Mouse (Mus musculus): ENCODE data around the gene Bcat2. TPM values are rescaled to one million over a fixed set of nuclear protein-coding genes. Genes with fewer than 3 reads are reported as not detected.

The Bcat2 gene
- polyA plus RNA-seq, 1 experiment, result 173 TPM

DNA sequence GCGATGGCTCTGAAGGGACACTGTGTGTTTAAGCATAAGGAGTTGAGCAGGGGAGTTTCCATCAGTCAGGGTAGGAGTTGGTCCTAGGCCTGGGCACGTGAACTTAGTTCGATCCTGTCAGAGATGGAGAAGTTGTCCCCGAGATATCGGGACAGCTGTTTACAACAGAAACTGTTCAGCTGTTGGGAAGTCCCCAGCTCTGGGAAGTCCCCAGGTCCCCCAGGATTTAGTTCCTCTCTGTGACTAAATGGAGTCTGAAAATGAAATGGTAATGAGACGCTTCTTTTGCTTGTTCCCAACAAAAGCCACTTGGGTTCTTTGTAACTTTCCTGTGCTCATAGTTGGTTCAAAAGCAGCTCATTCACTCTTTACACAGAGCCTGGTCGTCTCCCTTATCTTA lies 21.9 kb downstream of the Bcat2 start:
- H3K27me3 ChIP-seq (ENCODE audit: control insufficient read depth, insufficient read depth, low read length), result no peaks in the 10 kb centered on the region
- H3K4me3 ChIP-seq (ENCODE audit: control insufficient read depth, insufficient read depth, low read length), result no peak overlapping the region
- no peak overlapping the region for H3K27ac ChIP-seq (ENCODE audit: control insufficient read depth, insufficient read depth, low read length)
- WGBS, result 42% methylated on average over 7 of the region's 7 CpGs
- TF ChIP-seq POLR2A (IDR thresholded peaks at IDR 0.05; ENCODE audit: control insufficient read depth, extremely low read depth, insufficient read depth, low read length, poor library complexity) (no peak), CTCF (IDR thresholded peaks at IDR 0.05; ENCODE audit: borderline replicate concordance, control insufficient read depth, extremely low read depth, insufficient read depth, low read length, poor library complexity) (no peak)
- no peak for DNase-seq
- H3K36me3 ChIP-seq (ENCODE audit: control insufficient read depth, insufficient read depth, low read length), result peaks cover 9% of the 10 kb centered on the region; the same call in 1 of the 2 replicates
- H3K4me1 ChIP-seq (replicated peaks; ENCODE audit: control insufficient read depth, insufficient read depth, low read length), result peaks cover 17% of the 10 kb centered on the region

DNA sequence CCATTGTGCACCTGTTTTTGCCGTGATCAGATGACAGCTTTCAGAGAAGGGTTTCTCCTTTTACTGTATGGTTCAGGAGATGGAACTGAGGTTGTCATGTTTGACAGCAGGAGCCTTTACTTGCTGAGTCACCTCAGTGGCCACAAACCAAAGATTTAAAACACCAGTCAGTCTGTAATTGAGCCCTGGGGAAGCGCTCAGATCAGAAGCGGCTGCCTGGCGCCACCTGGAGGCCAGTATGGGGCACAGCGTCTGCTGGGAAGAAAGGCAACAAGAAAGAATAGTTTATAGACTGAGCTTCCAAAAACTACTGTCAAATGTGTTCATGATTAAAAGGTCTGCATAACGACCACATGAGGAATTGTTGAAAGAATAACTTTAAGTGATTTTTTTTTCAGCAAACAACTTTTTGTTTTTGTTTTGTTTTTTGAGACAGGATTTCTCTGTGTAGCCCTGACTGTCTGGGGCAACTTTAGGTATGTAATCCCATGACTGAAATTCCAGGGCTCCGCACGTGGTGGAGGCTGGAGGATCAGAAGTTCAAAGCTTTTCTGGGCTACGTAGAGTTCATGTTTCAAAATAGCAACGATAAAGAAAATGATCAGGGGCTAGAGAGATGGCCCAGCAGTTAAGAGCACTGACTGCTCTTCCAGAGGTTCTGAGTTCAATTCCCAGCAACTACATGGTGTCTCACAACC lies 23.3 kb downstream of the Bcat2 start:
- TF ChIP-seq CTCF (IDR thresholded peaks at IDR 0.05; ENCODE audit: borderline replicate concordance, control insufficient read depth, extremely low read depth, insufficient read depth, low read length, poor library complexity) (peak; percentile 91), POLR2A (IDR thresholded peaks at IDR 0.05; ENCODE audit: control insufficient read depth, extremely low read depth, insufficient read depth, low read length, poor library complexity) (no peak)
- no peak overlapping the region for H3K4me3 ChIP-seq (ENCODE audit: control insufficient read depth, insufficient read depth, low read length)
- H3K27ac ChIP-seq (ENCODE audit: control insufficient read depth, insufficient read depth, low read length), result no peak overlapping the region
- 28% methylated on average over 10 of the region's 10 CpGs for WGBS
- peaks cover 19% of the 10 kb centered on the region for H3K4me1 ChIP-seq (replicated peaks; ENCODE audit: control insufficient read depth, insufficient read depth, low read length)
- peak; percentile 73 for DNase-seq
- H3K27me3 ChIP-seq (ENCODE audit: control insufficient read depth, insufficient read depth, low read length), result no peaks in the 10 kb centered on the region
- H3K36me3 ChIP-seq (ENCODE audit: control insufficient read depth, insufficient read depth, low read length), result peaks cover 3% of the 10 kb centered on the region; the same call in 1 of the 2 replicates

DNA sequence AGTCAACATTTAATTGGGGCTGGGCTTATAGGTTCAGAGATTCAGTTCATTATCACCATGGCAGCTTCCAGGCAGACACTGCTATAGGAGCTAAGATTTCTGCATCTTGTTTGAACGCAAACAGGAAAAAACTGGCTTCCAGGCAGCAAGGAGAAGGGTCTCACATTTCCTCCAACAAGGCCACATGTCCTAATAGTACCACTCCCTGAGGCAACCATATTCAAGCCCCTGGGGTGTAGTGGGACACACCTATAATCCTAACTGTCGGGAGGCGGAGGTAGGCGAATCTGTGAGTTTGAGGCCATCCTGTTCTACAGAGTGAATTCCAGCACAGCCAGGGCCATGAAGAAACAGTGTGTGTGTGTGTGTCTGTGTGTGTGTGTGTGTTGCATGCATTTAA lies 25.2 kb downstream of the Bcat2 start:
- no peak for DNase-seq
- no peak for TF ChIP-seq CTCF (IDR thresholded peaks at IDR 0.05; ENCODE audit: borderline replicate concordance, control insufficient read depth, extremely low read depth, insufficient read depth, low read length, poor library complexity)
- TF ChIP-seq POLR2A (IDR thresholded peaks at IDR 0.05; ENCODE audit: control insufficient read depth, extremely low read depth, insufficient read depth, low read length, poor library complexity), result no peak
- over 99% methylated on average over 4 of the region's 4 CpGs for WGBS

DNA sequence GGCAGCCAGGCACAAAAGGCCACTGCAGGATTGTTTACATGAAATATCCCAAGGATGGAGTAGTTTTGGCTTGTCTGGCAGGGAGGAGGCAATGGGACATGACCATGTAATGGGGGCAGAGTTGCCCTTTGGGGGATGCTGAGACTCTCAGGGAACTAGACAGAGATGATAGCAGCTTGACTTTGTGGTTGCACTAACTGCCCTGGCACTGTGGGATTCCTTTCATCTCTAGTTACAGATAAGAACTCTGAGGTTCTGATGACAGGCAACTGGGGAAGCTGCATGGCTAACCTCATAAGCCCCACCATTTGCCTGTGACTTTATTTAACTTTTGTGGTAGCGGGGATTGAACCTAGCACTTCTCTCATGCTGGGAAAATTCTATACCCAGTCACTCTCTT lies 26.2 kb downstream of the Bcat2 start:
- no peaks in the 10 kb centered on the region for H3K27me3 ChIP-seq (ENCODE audit: control insufficient read depth, insufficient read depth, low read length)
- peaks cover 38% of the 10 kb centered on the region for H3K4me1 ChIP-seq (replicated peaks; ENCODE audit: control insufficient read depth, insufficient read depth, low read length)
- no peak for DNase-seq
- H3K27ac ChIP-seq (ENCODE audit: control insufficient read depth, insufficient read depth, low read length), result no peak overlapping the region
- H3K36me3 ChIP-seq (ENCODE audit: control insufficient read depth, insufficient read depth, low read length), result no peaks in the 10 kb centered on the region
- TF ChIP-seq CTCF (IDR thresholded peaks at IDR 0.05; ENCODE audit: borderline replicate concordance, control insufficient read depth, extremely low read depth, insufficient read depth, low read length, poor library complexity) (no peak), POLR2A (IDR thresholded peaks at IDR 0.05; ENCODE audit: control insufficient read depth, extremely low read depth, insufficient read depth, low read length, poor library complexity) (no peak)
- no peak overlapping the region for H3K4me3 ChIP-seq (ENCODE audit: control insufficient read depth, insufficient read depth, low read length)
- WGBS, result 5% methylated on average over 1 of the region's 1 CpGs

More for the DNA sequence above, 25.2 kb downstream of the Bcat2 start:
- H3K27me3 ChIP-seq (ENCODE audit: control insufficient read depth, insufficient read depth, low read length), result no peaks in the 10 kb centered on the region
- H3K36me3 ChIP-seq (ENCODE audit: control insufficient read depth, insufficient read depth, low read length), result no peaks in the 10 kb centered on the region
- H3K27ac ChIP-seq (ENCODE audit: control insufficient read depth, insufficient read depth, low read length), result no peak overlapping the region
- H3K4me3 ChIP-seq (ENCODE audit: control insufficient read depth, insufficient read depth, low read length), result no peak overlapping the region
- H3K4me1 ChIP-seq (replicated peaks; ENCODE audit: control insufficient read depth, insufficient read depth, low read length), result peaks cover 28% of the 10 kb centered on the region

DNA sequence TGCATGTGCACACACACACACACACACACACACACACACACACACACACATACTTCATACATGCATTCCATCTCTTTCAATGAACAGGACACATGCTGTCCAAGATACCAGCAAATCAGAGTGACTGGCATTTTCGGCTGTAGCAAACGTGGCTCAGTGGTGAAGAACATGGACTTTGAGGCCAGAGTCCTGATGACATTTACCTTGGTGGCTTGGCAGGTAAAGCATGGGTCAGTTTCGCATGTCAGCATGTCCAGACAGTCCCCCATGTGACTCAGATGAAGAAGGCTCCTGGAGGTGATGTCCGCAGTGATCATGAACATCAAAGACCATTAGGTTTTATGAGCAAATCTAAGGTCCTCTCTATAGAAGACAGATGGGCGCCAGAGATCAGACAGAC lies 27.1 kb downstream of the Bcat2 start:
- Histone ChIP-seq H3K4me3 (ENCODE audit: control insufficient read depth, insufficient read depth, low read length) (no peak overlapping the region), H3K36me3 (ENCODE audit: control insufficient read depth, insufficient read depth, low read length) (no peaks in the 10 kb centered on the region), H3K27ac (ENCODE audit: control insufficient read depth, insufficient read depth, low read length) (no peak overlapping the region), H3K27me3 (ENCODE audit: control insufficient read depth, insufficient read depth, low read length) (no peaks in the 10 kb centered on the region), H3K4me1 (replicated peaks; ENCODE audit: control insufficient read depth, insufficient read depth, low read length) (peaks cover 43% of the 10 kb centered on the region)
- WGBS, result 92% methylated on average over 5 of the region's 5 CpGs
- no peak for TF ChIP-seq CTCF (IDR thresholded peaks at IDR 0.05; ENCODE audit: borderline replicate concordance, control insufficient read depth, extremely low read depth, insufficient read depth, low read length, poor library complexity)
- no peak for DNase-seq

DNA sequence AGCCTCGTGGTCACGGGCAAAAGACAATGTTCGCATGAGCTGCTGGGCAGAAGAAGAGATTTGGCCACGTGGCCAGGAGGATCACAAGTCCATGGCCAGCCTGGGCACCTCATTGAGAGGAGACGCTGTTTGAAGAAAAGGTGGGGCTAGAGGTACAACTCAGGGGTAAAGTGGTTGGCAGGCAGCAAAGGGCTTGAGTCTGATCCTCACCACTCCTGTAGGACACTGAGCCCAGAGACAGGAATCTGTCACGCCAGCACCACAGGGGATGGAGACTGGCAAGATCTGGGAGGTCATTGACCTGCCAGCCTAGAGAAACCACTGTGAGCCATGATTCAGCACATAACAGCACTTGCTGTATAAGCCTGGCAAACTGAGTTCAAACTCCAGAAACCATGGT lies 27.6 kb downstream of the Bcat2 start:
- H3K4me3 ChIP-seq (ENCODE audit: control insufficient read depth, insufficient read depth, low read length), result no peak overlapping the region
- no peaks in the 10 kb centered on the region for H3K36me3 ChIP-seq (ENCODE audit: control insufficient read depth, insufficient read depth, low read length)
- WGBS, result 73% methylated on average over 6 of the region's 6 CpGs

More for the DNA sequence above, 27.6 kb downstream of the Bcat2 start:
- DNase-seq, result no peak
- H3K4me1 ChIP-seq (replicated peaks; ENCODE audit: control insufficient read depth, insufficient read depth, low read length), result peaks cover 43% of the 10 kb centered on the region
- H3K27me3 ChIP-seq (ENCODE audit: control insufficient read depth, insufficient read depth, low read length), result no peaks in the 10 kb centered on the region
- H3K27ac ChIP-seq (ENCODE audit: control insufficient read depth, insufficient read depth, low read length), result no peak overlapping the region
- no peak for TF ChIP-seq POLR2A (IDR thresholded peaks at IDR 0.05; ENCODE audit: control insufficient read depth, extremely low read depth, insufficient read depth, low read length, poor library complexity)
- no peak for TF ChIP-seq CTCF (IDR thresholded peaks at IDR 0.05; ENCODE audit: borderline replicate concordance, control insufficient read depth, extremely low read depth, insufficient read depth, low read length, poor library complexity)
